Mouse (Mus musculus): ENCODE measurements around the gene Hist1h4b.

GRCm38 (mm10) chr13:23760972-23761864 lies 4.4 kb downstream of the Hist1h4b start, which contains the start of gene Hist1h4a:
- no peak for TF ChIP-seq CTCF (IDR thresholded peaks at IDR 0.05; ENCODE audit: extremely low read depth, insufficient read depth, insufficient read length, insufficient replicate concordance)
- TF ChIP-seq POLR2A (IDR thresholded peaks at IDR 0.05; ENCODE audit: low read depth, low read length) = peak; percentile 35; the same call in 1 of the 2 replicates

Data from spleen, adult 2 months (tissue).